Mouse (Mus musculus) spleen, embryonic (tissue): ENCODE results near the gene Arhgef3.

Experiments used
- CTCF ChIA-PET: fragments of 350-600 bp; sonication (Branson Sonifier 250); formaldehyde crosslinking; loops from one replicate; lab custom pipeline; 2022; lab: Charles Lee

Gene Arhgef3

GRCm38 (mm10) chr14:27229441-27230147 lies 114.9 kb downstream of the Arhgef3 start:
- CTCF ChIA-PET = interaction anchor here (0.6 to 0.7 kb wide), 2 partner anchors 79 to 750 kb away, joined by 7 read pairs; no protein-coding TSS in a partner anchor

GRCm38 (mm10) chr14:27230262-27231022 lies 115.7 kb downstream of the Arhgef3 start:
- CTCF ChIA-PET = interaction anchor here (0.6 to 0.7 kb wide), 2 partner anchors 78 to 751 kb away, joined by 7 read pairs; no protein-coding TSS in a partner anchor

DNA sequence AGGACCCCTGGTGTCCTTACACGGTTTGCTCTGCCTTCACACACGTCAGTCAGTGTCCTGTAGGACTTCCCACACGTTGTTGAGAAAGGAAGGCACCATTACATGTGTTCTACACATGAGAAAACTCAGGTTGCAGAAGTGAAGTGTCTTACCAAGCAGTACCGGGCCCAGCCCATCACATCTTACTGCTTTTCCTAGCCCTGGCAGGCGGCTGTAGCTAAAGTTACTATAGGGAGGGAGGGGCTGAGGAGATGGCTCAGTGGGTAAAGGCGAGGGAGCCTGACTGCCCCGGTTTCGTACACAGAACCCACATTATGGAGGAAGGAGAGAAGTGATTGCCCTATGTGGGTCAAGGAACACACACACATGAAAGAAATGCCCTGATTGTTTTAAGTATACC lies 116.8 kb downstream of the Arhgef3 start:
- CTCF ChIA-PET = no interaction called here

DNA sequence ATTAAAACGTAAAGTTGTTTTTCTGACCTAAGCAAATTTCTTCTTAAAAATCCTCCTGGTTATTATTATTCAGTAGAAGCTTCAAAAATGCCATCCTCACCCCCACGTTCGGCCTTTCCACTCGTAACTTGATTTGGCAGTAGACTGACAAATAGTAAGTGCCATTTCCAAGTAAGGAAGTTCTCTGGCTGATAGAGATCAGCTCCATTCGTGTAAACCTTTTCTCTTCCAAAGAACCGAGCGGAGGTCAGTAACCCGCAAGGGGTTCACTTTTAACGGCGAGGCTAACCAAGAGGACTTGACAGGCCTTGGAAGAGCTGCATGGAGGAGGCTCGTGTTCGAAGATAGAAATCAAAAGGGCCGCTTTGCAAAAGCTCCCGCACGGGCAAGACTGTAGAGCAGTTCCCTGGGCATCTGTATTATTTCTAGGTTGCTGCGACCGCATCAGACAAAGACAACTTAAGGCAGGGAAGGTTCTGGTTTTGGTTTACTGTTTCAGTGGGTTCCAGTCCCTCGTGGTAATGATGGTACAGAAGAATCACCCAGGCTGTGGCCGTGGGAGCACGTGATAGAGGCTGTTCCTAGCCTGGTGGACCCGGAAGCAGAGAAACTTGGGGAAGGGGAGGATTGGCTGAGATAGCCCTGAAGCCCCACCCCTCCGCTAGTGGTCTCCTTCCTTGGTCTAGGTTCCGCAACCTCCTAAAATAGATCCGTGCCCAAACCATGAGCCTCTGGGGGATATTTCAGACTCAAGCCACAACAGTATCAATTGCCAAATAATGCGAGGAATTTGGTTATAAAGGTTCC lies 117.5 kb downstream of the Arhgef3 start:
- CTCF ChIA-PET = interaction anchor here (0.6 kb wide), 1 partner anchor 110 kb away, joined by 5 read pairs; no protein-coding TSS in a partner anchor

GRCm38 (mm10) chr14:27233056-27233455 lies 118.4 kb downstream of the Arhgef3 start:
- CTCF ChIA-PET = interaction anchor here (0.6 to 1.4 kb wide), 2 partner anchors 109 to 181 kb away, joined by 3 to 5 read pairs; no protein-coding TSS in a partner anchor

- CTCF ChIA-PET = interaction anchor here (1.4 kb wide), 1 partner anchor 181 kb away, joined by 3 read pairs; no protein-coding TSS in a partner anchor
Measured at GRCm38 (mm10) chr14:27233656-27234055, 119.0 kb downstream of the Arhgef3 start.

DNA sequence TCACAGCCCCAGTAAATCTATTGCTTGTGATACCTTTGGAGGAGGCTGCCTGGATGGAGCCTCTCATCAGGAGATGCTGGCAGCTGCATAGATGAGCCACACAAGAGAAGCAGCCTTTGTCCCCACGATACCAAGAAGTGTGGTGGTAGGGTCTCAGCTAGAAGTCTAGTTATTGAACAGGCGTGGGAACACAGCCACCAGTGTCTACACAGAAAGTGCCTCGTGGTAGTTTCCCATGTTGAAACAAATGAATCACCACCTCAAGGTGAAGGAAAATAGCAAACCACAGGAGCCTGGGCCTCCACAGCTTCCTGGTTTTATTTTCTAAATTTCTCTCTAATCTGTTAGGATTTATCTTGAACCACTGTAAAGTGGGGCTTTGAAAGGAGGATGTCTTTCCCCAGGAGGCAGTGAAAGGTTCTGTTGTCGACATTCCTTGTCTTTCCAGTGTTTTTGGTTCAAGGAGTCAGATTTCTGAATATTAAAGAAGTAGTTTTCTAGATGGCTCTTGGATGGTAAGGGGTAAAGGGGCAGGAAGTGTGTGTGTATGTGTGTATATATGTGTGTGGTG lies 119.7 kb downstream of the Arhgef3 start:
- CTCF ChIA-PET = interaction anchor here (0.6 to 1.4 kb wide), 2 partner anchors 180 to 1479 kb away, joined by 3 to 4 read pairs; no protein-coding TSS in a partner anchor

DNA sequence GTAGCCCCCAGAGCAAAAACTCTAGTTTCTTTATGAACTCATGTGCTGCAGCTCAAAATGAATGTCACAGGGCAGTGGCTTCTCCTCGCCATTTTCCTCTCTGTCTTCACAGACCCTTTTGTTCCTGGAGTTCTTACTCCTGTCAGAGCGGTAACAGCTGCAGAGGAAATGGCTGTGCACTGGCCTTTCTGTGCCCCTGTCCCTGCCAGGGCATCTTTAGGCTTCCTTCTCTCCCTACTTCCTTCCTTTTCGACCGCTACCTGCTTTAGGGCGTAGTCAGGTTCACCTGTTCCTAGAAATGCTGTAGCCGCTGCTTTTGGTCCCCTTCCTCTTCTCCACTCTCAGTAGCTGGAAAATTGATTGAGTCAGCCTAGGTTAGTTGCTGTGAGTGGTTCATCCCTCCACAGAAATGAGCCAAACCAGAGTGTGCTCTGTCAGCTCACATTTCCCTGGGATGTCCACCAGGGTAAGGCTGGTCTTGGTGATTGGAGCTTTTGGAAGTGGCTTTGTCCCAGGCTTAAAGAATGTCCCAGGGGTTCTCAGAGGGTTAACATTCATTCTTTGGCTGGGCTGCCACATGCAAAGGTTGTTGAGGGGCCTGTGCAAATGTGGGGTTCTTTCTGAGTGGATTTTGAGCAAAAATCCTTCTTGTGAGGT lies 121.3 kb downstream of the Arhgef3 start:
- CTCF ChIA-PET = no interaction called here

- CTCF ChIA-PET = no interaction called here
Measured at GRCm38 (mm10) chr14:27237522-27238187, 123.0 kb downstream of the Arhgef3 start.

GRCm38 (mm10) chr14:27238600-27239118 lies 124.0 kb downstream of the Arhgef3 start:
- CTCF ChIA-PET = no interaction called here

GRCm38 (mm10) chr14:27239551-27240091 lies 124.9 kb downstream of the Arhgef3 start:
- CTCF ChIA-PET = no interaction called here

DNA sequence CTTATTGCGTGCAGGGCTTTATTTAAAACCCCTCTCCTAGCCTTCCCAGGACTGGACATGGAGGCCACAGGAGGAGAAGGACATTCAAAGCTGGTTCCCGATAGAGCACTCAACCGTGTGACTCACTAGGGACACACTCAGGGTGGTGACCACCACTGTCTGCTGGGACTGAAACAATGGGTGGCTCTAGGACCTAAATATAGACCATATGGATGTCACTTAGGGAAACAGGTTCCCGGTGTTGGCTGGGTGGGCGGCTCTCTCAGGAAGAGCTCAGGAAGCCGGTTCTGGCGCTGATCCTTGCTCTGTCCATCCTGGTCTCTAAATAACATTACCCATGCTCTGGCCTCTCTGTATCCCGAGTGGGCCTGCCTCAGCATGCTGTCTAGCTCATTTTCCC lies 127.6 kb downstream of the Arhgef3 start:
- CTCF ChIA-PET = no interaction called here

DNA sequence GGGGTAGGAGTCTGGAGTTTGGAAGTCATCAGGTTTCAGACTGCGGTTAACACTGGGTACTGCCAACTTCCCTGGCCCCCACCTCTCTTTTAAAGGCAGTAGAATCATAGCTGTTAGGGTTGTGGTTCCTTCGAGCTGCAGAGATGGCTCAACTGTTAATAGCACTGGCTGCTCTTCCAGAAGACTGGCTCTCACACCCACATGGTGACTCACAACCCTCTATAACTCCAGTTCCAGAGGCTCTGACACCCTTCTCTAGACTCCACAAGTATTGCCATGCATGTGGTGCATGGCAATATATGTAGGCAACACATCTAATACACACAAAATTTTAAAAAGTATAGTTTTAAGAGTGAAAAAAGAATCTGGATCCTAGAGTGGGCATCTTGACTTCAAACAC lies 128.1 kb downstream of the Arhgef3 start:
- CTCF ChIA-PET = no interaction called here

GRCm38 (mm10) chr14:27243585-27243984 lies 128.9 kb downstream of the Arhgef3 start:
- CTCF ChIA-PET = interaction anchor here (0.8 kb wide), 1 partner anchor 36 kb away, joined by 3 read pairs; no protein-coding TSS in a partner anchor

DNA sequence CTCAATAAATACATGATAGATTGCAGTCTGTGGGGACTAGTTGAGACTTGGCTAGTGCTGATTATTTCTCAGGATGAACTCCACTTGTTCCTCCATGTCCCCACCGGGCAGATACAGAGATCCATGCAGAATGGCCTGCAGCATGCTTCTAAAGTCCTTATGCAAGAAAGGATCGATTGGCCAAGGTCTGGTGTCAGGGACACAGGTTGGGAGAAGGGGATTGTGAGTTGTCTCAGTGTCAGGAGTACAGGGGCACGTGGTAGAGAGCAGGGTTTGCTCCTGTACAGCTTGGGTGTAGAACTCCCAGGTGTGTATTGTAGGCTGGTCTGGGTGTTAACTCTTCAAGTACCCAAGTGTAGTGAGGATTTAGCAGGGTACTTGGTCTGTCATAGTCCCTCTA lies 130.2 kb downstream of the Arhgef3 start:
- CTCF ChIA-PET = no interaction called here

GRCm38 (mm10) chr14:27246424-27246823 lies 131.7 kb downstream of the Arhgef3 start:
- CTCF ChIA-PET = interaction anchor here (0.6 kb wide), 1 partner anchor 158 kb away, joined by 6 read pairs; no protein-coding TSS in a partner anchor

DNA sequence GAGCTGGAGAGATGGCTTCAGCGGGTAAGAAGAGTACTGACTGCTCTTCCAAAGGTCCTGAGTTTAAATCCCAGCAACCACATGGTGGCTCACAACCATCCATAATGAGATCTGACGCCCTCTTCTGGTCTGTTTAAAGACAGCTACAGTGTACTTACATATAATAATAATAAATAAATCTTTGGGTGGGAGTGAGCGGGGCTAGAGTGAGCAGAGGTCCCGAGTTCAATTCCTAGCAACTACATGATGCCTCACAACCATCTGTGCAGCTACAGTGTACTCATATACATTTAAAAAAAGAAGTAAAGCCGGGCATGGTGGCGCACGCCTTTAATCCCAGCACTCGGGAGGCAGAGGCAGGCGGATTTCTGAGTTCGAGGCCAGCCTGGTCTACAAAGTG lies 132.2 kb downstream of the Arhgef3 start:
- CTCF ChIA-PET = interaction anchor here (0.6 kb wide), 1 partner anchor 159 kb away, joined by 6 read pairs; no protein-coding TSS in a partner anchor

- CTCF ChIA-PET = no interaction called here
Measured at GRCm38 (mm10) chr14:27249121-27249520, 134.4 kb downstream of the Arhgef3 start.

DNA sequence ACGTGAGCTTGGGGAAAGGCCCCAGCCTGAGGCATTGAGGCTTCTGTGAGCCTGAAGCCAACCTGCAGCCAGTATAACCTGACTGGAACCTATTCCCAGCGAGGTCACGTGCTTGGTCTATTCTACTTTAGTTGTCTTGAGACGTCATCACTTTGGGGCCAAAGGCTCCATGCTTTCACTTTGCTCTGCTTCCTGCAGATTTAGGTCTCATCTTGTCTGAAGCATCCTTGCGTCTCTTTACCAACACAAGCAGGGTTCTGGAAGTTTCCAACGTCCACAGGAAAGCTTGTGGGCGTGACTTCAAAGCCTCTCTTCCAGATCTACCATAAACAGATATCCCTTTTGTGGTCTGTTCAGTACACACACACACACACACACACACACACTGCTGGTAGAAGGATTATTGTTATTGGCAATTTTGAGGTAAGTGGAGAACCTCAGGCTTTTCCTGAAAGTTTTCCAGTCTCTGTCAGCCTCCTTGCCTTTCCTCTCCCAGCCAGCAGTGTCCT lies 135.6 kb downstream of the Arhgef3 start:
- CTCF ChIA-PET = interaction anchor here (0.7 kb wide), 1 partner anchor 9 kb away, joined by 4 read pairs; no protein-coding TSS in a partner anchor
